Mouse (Mus musculus) heart, embryonic 16.5 days (tissue): Measurements from ENCODE around the gene B3galt1. TPM values are rescaled to one million over a fixed set of nuclear protein-coding genes. Genes with fewer than 3 reads are reported as not detected.

Experiments used
- ATAC-seq: fragments of 200-750 bp; cut with Nextera tagmentation; replicated peaks from 2 replicates; pipeline ENCODE4 v1.8.0; 2017; ENCODE audit warnings: moderate number of reproducible peaks; ENCODE audit not compliant: insufficient read depth, low FRiP score; ENCODE audit errors: extremely low read depth
- H3K27ac ChIP-seq: fragments of 300-500 bp; sonication (generic); 2 replicates; pipeline ENCODE4 v1.5.1; 2014; ENCODE audit warnings: mild to moderate bottlenecking, low read length, control low read depth, moderate library complexity
- H3K27me3 ChIP-seq: fragments of 300-500 bp; sonication (generic); 2 replicates; pipeline ENCODE4 v1.6.1; 2014; ENCODE audit warnings: low read length, mixed read lengths; ENCODE audit not compliant: control insufficient read depth, insufficient read depth
- H3K36me3 ChIP-seq: fragments of 300-500 bp; sonication (generic); 2 replicates; pipeline ENCODE4 v1.6.1; 2014; ENCODE audit not compliant: control insufficient read depth, insufficient read depth
- H3K4me1 ChIP-seq: fragments of 300-500 bp; sonication (generic); 2 replicates; pipeline ENCODE4 v1.6.1; 2014; ENCODE audit warnings: low read length, mixed read lengths; ENCODE audit not compliant: control insufficient read depth, insufficient read depth
- H3K4me2 ChIP-seq: fragments of 300-500 bp; sonication (generic); 2 replicates; pipeline ENCODE4 v1.6.1; 2014; ENCODE audit warnings: low read depth, mild to moderate bottlenecking, control low read depth, low read length
- H3K4me3 ChIP-seq: fragments of 300-500 bp; sonication (generic); 2 replicates; pipeline ENCODE4 v1.5.1; 2014; ENCODE audit warnings: mild to moderate bottlenecking, control low read depth, low read length
- H3K9ac ChIP-seq: fragments of 300-500 bp; sonication (generic); 2 replicates; pipeline ENCODE4 v1.6.1; 2014; ENCODE audit warnings: low read length, control low read depth
- H3K9me3 ChIP-seq: fragments of 300-500 bp; sonication (generic); replicated peaks from 2 replicates; pipeline ENCODE4 v1.6.1; 2016; ENCODE audit warnings: low read length; ENCODE audit not compliant: control insufficient read depth
- WGBS: fragments of 180-500 bp; shearing (Covaris S2); extraction: QIAGEN DNeasy Blood & Tissue Kit; methylation state at CpG from one replicate; pipeline ENCODE4 v1.1.7; 2014; 5-methylcytosine and 5-hydroxymethylcytosine counted together
- polyA plus RNA-seq: library from polyadenylated mRNA; unstranded; fragments of >200 nt; fragmentation: Nextera tagmentation; extraction: Ambion mirVana; gene quantifications from 2 replicates; pipeline ENCODE4 v1.2.1, GENCODE M21; 2015

The B3galt1 gene
- polyA plus RNA-seq, 1 experiment from 2014 or later, result 5.7 TPM

DNA sequence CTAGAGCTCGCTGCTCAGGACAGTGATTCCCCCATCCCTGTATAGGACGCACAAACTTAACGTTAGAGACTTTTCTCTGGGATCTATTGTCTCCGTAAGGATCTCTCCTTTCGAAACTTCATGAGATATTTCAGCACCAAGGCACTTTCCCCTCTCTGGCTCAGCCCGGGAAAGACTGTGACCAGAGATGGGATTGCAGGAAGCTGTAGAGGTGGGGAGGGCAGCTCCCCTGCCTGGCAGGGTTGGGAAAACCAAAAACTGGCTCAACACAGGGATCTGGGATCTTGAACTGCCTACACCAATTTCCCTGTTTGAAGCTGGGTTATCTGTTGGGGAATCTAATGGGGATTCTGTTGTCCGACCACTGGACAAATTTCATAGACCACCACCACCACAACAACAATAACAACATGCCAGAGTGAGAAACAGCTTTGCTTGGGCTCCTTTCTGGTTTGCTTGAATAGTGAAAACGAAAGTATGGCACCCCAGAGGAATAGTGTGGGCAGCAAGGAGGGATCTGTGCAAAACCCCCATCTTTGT lies 1.5 kb downstream of the B3galt1 start:
- no peaks in the 10 kb centered on the region for H3K36me3 ChIP-seq
- no peak for ATAC-seq
- peak overlapping the region; percentile 94 for H3K4me2 ChIP-seq
- H3K4me1 ChIP-seq, result peaks cover 5% of the 10 kb centered on the region; the same call in 1 of the 2 replicates
- H3K4me3 ChIP-seq, result peak overlapping the region; percentile 80
- H3K27ac ChIP-seq, result no peak overlapping the region
- 18% methylated on average over 8 of the region's 8 CpGs for WGBS
- no peaks in the 10 kb centered on the region for H3K9me3 ChIP-seq
- no peaks in the 10 kb centered on the region for H3K27me3 ChIP-seq
- H3K9ac ChIP-seq, result peak overlapping the region; percentile 39; the same call in 1 of the 2 replicates

DNA sequence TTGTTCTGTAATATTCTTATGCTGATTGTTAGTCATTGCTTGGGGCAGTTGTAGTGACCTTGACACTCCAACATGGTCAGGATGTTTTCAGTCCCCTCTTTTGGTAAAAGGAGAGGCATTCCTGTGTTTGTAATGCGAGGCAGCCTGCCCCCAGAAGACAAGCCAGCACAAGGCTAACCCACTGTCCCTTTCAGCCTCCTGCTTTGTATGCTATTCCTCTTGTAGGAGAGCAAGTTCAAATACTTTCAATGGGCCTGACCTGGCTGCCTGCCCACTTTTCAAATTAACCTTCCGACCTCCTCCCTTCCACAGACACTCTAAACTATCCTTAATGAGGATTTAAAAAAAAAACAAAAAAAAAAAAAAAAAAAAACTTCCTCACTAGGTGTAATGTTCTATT lies 11.0 kb downstream of the B3galt1 start:
- no peaks in the 10 kb centered on the region for H3K4me1 ChIP-seq
- no peak for ATAC-seq
- H3K9me3 ChIP-seq, result no peaks in the 10 kb centered on the region
- WGBS, result 48% methylated on average over 2 of the region's 2 CpGs
- no peak overlapping the region for H3K27ac ChIP-seq
- H3K36me3 ChIP-seq, result no peaks in the 10 kb centered on the region
- no peak overlapping the region for H3K4me3 ChIP-seq
- H3K9ac ChIP-seq, result no peak overlapping the region
- no peak overlapping the region for H3K4me2 ChIP-seq
- H3K27me3 ChIP-seq, result no peaks in the 10 kb centered on the region

DNA sequence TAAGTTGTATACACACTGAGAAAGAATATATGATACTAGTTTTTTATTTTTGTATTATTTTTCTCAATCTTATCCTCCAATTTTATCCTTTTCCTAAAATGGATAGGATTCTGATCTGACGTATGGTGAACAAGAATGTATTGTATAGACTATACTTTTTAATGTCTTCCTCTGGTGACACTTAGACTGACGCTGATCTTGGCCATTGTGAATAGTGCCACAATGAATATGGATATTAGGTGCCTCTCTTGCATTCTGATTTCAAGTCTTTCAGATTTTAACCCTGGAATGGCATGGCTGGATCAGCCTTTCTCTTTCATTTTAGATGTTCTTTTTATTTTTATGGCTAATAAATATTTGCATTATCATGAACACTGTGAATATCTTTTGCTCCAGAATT lies 17.4 kb downstream of the B3galt1 start:
- 76% methylated on average over 2 of the region's 2 CpGs for WGBS
- ATAC-seq, result no peak
- no peak overlapping the region for H3K4me3 ChIP-seq

DNA sequence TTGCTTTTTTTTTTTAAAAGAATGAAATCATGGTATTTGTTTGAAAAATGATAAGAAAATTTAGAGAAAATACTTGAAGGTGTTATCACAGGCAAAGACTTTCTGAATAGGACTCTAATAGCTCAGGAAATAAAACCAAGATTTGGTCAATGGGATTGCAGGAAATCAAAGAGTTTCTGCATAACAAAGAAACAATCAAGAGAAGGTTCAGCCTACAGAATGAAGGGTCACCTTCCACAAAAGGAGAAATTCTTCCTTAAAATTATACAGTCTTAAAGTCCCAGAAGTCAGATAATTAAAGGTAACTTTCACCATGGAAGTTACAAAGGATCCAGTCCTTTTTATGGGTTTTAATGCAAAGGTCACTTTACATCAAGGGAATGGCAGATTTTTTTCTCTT lies 24.7 kb downstream of the B3galt1 start:
- no peaks in the 10 kb centered on the region for H3K27me3 ChIP-seq
- peaks cover 7% of the 10 kb centered on the region for H3K4me1 ChIP-seq
- no peaks in the 10 kb centered on the region for H3K36me3 ChIP-seq
- no peak overlapping the region for H3K4me2 ChIP-seq
- no peak overlapping the region for H3K4me3 ChIP-seq
- H3K27ac ChIP-seq, result no peak overlapping the region
- no peaks in the 10 kb centered on the region for H3K9me3 ChIP-seq
- H3K9ac ChIP-seq, result no peak overlapping the region
- no peak for ATAC-seq

More for the DNA sequence above, 17.4 kb downstream of the B3galt1 start:
- Histone ChIP-seq H3K27me3 (no peaks in the 10 kb centered on the region), H3K9me3 (no peaks in the 10 kb centered on the region), H3K4me2 (no peak overlapping the region), H3K9ac (no peak overlapping the region), H3K27ac (no peak overlapping the region), H3K36me3 (no peaks in the 10 kb centered on the region), H3K4me1 (0 out of 2 replicates have a peak, but pooled peaks cover 2% of the 10 kb centered on the region)

DNA sequence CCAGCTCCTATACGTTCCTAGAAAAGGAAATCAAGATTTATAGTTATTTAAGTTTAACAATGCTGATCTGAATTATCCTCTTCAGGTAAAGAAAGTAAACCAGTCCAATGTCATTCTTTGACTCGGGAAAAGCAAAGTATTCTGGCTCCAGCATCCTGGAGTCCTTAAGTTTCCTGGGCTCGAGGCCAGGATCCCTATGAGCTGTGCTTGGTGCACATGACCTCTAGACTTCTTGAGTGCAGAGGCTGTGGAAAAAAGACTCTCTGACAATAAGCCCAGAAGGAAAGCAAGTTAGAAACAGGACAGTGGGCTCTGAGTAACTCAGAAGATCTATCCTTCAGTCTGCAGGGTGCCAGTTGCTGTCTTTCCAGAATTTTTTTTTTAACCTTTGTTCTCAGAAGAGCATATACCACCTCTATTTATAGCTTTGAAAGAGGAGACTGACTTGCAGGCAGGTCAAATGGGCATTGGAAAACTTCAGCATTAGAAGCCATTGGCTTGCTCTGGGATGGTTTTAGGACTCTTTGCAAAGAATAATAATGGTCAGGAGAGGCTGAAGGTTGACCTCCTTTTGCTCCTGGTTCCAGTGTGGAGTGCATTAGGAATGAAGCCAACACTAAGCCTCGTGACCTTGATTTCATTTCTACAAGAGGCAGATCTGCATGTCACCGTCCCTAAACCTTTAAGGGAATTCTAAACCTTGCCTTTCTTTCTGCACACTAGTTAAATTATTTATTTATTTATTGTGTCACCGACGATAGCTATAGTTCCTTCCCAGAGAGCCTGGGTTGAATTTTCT lies 26.4 kb downstream of the B3galt1 start:
- Histone ChIP-seq H3K27ac (peak overlapping the region; percentile 88), H3K4me3 (no peak overlapping the region), H3K36me3 (no peaks in the 10 kb centered on the region), H3K4me1 (peaks cover 7% of the 10 kb centered on the region), H3K4me2 (no peak overlapping the region), H3K9me3 (no peaks in the 10 kb centered on the region), H3K27me3 (no peaks in the 10 kb centered on the region), H3K9ac (no peak overlapping the region)
- WGBS, result 50% methylated on average over 7 of the region's 7 CpGs
- peak; percentile 73 for ATAC-seq

DNA sequence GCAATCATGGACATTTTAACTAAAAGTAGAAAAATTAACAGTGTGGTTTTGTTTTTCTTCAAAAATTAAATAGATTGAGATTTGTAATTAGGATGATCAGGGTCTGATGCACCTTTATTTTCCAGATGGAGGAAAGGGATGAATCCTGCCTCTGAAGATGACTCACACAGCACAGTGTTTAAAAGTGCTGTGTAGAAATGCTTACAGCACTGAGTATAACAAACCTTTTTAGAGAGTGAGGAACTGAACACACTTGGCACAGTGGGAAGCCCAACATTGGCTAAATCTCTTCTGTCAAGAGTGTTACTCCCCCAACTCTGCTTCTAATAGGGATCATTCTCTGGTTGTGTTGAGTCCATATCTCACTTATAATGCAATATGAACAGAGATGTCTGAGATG lies 57.2 kb downstream of the B3galt1 start:
- Histone ChIP-seq H3K36me3 (no peaks in the 10 kb centered on the region), H3K9ac (no peak overlapping the region), H3K27ac (no peak overlapping the region), H3K4me3 (no peak overlapping the region), H3K4me1 (peaks cover 9% of the 10 kb centered on the region), H3K27me3 (no peaks in the 10 kb centered on the region), H3K4me2 (no peak overlapping the region), H3K9me3 (no peaks in the 10 kb centered on the region)
- ATAC-seq, result no peak

DNA sequence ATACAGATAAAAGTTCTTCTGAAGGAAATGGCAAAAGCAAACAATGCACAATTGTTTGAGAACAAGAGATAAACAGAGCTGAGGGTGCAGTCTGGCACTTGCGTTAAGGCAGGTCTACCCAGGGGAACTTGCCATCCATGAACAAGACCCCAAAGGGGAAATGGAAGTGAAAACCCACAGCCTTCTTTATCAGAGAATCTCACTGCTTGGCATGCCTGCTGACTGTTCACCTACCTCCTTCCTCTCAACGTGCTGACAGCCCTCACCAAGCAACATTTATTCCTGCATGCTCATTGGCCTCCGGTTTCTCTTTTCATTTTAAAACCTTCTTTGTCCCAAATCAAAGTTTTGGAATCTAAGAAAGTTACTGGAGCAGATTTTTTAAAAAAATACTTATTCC lies 62.0 kb downstream of the B3galt1 start:
- WGBS, result 19% methylated on average over 3 of the region's 3 CpGs
- Histone ChIP-seq H3K4me3 (no peak overlapping the region), H3K27ac (peak overlapping the region; percentile 91), H3K4me1 (peaks cover 15% of the 10 kb centered on the region), H3K9ac (no peak overlapping the region), H3K4me2 (peak overlapping the region; percentile 56; the same call in 1 of the 2 replicates), H3K27me3 (no peaks in the 10 kb centered on the region), H3K36me3 (no peaks in the 10 kb centered on the region), H3K9me3 (no peaks in the 10 kb centered on the region)
- ATAC-seq, result 0 out of 2 replicates have a peak, but pooled peaks have one; percentile 24

DNA sequence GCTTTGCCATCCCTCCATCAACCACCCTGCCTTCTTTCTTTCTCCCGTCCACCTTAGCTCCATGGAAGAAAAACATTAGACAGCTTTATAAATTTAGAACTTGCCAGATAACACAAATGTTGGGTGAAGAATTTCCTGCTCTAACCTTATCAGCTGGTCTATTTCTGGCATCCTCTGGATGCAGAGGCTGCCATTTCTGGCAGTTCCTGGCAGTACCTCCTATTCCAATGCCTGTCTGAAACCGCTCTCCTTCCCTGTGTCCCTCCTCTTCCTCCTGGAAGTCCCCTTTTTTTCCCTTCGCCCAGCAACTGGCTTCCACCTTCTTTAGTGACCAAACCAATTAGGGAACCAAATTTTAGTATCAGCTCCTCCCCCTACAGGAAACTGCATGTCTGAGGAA lies 62.6 kb downstream of the B3galt1 start:
- peaks cover 15% of the 10 kb centered on the region for H3K4me1 ChIP-seq
- peak; percentile 91 for ATAC-seq
- H3K27me3 ChIP-seq, result no peaks in the 10 kb centered on the region
- no peaks in the 10 kb centered on the region for H3K9me3 ChIP-seq
- no peak overlapping the region for H3K9ac ChIP-seq
- H3K36me3 ChIP-seq, result no peaks in the 10 kb centered on the region
- H3K4me2 ChIP-seq, result peak overlapping the region; percentile 56
- peak overlapping the region; percentile 91 for H3K27ac ChIP-seq
- H3K4me3 ChIP-seq, result peak overlapping the region; percentile 14; the same call in 1 of the 2 replicates
- 21% methylated on average over 3 of the region's 3 CpGs for WGBS

DNA sequence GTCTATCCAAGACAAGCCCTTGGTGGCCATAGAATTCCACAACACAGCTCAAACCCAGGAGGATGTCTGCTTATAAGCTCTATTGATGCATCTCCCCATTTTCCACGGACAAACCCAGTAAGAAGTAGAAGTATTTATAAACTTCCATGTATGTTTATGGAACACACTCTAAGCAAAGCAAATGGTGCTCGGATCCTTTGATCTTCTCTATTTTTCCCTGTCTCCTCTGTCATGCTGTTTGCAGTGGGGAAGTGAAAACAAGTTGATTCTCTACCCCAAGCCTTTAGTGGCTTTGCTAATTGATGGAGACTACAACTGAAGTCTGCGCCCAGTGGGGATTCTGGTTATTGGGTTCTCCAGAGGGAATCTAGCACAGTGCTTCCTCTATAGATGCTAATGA lies 89.2 kb downstream of the B3galt1 start:
- WGBS, result 68% methylated on average over 3 of the region's 3 CpGs
- Histone ChIP-seq H3K4me1 (no peaks in the 10 kb centered on the region), H3K9me3 (no peaks in the 10 kb centered on the region), H3K9ac (no peak overlapping the region), H3K27ac (no peak overlapping the region), H3K4me3 (no peak overlapping the region), H3K36me3 (no peaks in the 10 kb centered on the region), H3K27me3 (no peaks in the 10 kb centered on the region), H3K4me2 (no peak overlapping the region)
- no peak for ATAC-seq
